Mouse (Mus musculus): Measurements from ENCODE around the gene 9430097D07Rik.

The 9430097D07Rik gene

GRCm38 (mm10) chr2:32566536-32567063 is 8.9 kb downstream of the 9430097D07Rik start:
- peak; percentile 86 for DNase-seq (ENCODE audit: low read depth, low spot score)

GRCm38 (mm10) chr2:32559570-32559969 is 15.9 kb downstream of the 9430097D07Rik start:
- no peak for DNase-seq (ENCODE audit: low read depth, low spot score)

GRCm38 (mm10) chr2:32556019-32556418 is 19.5 kb downstream of the 9430097D07Rik start:
- DNase-seq (ENCODE audit: low read depth, low spot score), result peak; percentile 41

- DNase-seq (ENCODE audit: low read depth, low spot score), result no peak
Observed at GRCm38 (mm10) chr2:32555484-32555883, 20.0 kb downstream of the 9430097D07Rik start.

DNA sequence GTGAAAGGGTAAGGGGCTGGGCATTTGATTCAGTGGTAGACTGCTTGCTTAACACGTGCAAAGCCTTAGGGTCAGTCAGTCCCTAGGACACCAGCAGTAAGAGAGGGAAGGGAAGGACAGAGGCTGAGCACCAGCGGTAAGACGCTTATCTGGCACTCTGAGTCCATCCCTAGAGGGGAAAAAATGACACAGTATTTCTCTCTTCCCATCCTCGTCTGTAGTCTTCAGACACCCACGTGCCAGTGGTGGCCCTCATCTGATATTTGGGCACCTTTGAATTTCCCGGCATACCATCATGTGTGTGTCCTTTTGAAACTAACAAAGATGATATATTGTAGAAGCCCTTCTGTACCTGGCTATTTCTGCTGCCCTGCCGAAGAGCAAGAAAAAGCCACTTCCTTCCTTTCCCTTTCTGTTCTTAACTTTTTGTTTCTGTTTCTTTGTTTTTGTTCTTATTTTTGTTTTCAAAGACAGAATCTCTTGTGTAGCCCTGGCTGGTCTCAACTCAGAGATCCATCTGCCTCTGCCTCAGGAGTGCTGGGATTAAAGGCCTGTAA is 21.8 kb downstream of the 9430097D07Rik start:
- DNase-seq (ENCODE audit: low read depth, low spot score), result peak; percentile 68

DNA sequence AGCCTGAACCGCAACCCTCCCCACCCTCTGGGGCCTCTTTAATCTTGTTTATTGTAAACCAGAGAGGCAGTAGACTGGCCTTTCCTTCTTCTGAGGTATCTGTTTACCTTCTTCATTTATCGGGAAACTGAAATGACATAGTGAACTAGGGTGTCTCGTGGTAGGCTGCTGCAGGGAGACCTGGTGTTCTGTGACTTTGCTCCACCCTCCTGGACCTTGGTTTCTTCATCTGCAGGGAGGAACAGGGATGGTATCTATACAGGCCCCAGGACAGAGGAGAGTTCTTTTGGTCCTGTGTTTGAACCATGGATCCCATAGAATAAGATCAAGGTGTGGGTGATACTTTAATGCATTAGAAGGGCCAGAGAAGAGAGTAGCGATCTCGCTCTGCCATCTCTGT is 24.2 kb downstream of the 9430097D07Rik start:
- DNase-seq (ENCODE audit: low read depth, low spot score), result no peak

DNA sequence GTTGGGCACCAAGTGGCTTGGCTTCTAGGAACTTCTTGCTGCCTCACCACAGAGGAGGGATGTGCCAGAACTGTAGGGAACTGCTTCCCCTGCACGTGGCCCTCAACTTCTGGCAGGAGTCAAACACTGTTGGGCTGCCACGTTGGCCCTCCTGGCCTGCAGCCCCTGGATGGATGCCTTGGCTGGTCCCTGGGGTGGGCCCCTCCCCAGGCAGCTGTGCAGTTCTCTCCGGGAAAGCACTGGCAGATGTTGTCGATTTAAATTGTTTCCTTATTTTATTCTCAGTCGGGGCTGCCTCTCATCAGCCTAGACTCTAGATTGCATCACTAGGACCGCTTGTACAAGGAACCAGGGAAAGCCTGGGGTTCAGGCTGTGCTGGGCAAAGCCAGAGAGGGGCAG is 25.7 kb downstream of the 9430097D07Rik start:
- DNase-seq (ENCODE audit: low read depth, low spot score), result no peak

DNA sequence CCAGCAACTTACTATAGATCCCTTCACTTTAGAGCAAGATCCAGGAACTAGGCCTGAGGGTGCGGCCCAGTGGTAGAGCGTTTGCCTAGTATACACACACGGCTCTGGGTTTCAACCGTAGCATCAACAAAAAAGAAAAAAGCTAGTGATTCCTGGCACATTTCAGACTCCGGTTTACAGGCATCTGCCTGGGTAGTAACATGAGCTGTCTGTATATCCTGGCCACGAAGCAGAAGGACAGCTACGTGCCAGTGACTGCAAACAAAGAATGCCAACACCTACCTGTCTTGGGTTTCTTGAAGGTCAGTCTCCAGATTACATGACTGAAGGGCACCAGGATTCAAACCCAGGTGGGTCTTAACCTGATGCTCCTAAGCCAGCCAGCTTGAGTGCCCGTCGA is 26.3 kb downstream of the 9430097D07Rik start:
- no peak for DNase-seq (ENCODE audit: low read depth, low spot score)

- DNase-seq (ENCODE audit: low read depth, low spot score), result peak; percentile 37
Observed at GRCm38 (mm10) chr2:32547964-32548739, 27.3 kb downstream of the 9430097D07Rik start.

DNA sequence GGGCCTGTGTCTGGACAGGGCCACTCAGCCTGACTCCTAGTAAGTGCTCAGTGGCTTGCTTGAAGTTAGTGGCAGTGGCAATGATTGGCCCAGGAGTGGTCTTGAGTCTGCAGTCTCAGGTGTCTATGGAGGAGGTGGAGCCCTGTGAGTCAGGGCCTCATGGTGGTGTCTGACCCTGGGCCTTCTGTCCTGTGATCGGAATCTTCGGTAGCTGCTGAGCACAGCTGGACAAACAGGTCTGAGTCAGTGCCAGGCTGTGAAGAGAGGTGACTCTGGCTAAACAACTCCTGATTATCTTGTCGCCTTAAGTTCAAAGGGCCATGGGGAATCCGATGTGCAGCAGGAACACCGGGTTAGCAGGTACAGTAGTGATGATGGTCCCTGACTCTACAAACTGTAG is 28.1 kb downstream of the 9430097D07Rik start:
- DNase-seq (ENCODE audit: low read depth, low spot score), result no peak

- no peak for DNase-seq (ENCODE audit: low read depth, low spot score)
Observed at GRCm38 (mm10) chr2:32546951-32547350, 28.5 kb downstream of the 9430097D07Rik start.

DNA sequence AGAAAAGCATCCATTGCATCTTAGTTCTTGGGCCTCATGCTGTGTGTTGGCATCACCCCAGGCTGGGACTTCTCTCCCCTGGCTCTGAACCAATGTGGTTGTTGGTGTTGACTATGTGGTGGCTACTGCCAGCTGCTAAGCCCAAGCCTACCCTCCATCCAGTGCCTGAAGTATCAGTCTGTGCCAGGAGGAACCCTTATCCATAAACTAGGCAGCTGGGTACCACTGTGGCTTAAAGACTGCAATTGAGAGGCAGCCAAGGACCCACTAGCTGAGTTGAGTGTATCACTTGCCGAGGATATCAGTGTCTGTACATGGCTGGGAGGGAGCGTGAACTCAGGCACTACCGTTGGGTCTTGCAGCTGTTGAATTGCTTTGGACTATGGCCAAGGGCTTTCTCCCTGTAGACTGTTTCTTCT is 32.4 kb downstream of the 9430097D07Rik start:
- no peak for DNase-seq (ENCODE audit: low read depth, low spot score)

DNA sequence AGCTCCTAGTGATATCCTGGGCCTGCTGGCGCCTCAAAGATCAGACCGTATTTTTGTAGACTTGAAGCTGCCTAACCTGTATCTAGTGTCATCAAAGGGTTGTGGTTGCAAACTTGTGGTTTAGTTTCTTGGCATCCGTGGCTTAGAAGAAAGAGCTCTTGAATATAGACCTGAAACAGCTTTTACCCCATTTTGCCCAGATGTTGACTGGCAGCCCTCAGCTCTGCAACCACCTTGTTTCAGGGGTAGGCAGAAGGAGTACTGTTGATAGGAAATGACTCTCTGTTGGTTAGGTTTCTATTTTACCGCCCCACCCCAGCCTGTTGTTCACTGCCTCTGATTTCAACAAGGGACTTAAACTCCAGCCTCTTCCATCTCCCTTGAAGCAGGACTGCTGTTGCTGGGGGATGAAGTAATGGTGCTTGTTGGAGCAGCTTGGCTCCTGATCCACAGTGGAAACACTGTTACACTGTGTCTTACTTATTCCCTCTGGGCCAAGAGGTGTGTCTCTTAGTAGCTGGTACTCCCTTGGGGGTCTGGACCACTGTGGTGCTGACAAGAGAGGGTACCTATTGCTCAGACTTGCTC is 33.4 kb downstream of the 9430097D07Rik start:
- peak; percentile 87 for DNase-seq (ENCODE audit: low read depth, low spot score)

DNA sequence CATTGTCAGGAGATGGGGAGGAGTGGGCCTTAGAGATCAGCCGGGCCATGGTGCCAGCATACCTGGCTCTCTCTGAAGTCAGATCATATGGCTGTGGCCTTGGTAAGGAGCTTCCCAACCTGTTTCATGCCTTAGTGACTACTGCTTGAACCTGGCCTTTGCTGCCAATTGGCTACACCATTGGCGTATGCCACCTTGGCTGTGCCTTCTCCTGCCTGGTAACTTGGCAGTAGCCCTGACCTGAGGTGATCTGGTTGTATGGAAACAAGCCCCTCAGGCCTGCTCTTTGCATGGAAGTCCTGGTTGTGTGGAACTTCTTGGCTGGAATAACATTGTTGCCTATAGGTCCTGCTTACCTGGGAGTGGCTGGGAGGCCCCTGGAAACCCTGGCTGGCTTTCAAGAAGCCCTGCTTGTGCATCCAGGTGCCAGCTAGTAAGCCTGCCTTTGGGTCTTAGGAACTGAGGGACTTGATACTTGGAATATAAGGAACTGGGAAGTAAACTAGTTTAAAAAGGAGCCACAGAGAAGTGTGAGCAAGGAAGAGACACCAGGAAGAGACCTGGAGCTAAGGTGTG is 34.1 kb downstream of the 9430097D07Rik start:
- peak; percentile 29 for DNase-seq (ENCODE audit: low read depth, low spot score)

DNA sequence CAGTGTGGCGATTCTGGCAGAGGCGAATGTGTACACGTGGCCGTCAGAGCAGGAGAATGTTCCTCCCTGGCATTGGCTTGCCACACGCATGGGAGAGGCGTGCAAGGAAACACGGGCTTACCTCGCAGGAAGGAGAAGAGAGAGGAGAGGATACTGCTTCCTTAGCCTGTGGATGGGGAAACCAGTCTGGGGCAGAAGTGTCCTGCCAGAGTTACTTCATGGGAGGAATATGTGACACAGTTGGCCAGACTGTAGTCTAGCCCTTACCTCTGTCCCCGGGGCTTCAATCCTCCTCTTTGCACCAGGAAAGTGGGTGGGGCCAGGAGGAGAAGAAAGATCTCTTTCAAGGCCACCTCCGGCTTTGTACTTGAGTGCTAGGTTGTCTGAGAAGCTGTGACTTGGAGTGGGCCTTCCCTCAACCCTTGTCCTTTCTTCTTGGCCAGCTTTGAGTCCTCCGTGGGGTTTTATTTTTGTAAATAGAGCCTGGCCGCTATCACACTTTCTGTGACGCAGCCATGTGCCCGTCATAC is 36.0 kb downstream of the 9430097D07Rik start:
- peak; percentile 31 for DNase-seq (ENCODE audit: low read depth, low spot score)

GRCm38 (mm10) chr2:32538461-32538860 is 37.0 kb downstream of the 9430097D07Rik start:
- peak; percentile 59 for DNase-seq (ENCODE audit: low read depth, low spot score)

GRCm38 (mm10) chr2:32537941-32538340 is 37.5 kb downstream of the 9430097D07Rik start:
- peak; percentile 26 for DNase-seq (ENCODE audit: low read depth, low spot score)

DNA sequence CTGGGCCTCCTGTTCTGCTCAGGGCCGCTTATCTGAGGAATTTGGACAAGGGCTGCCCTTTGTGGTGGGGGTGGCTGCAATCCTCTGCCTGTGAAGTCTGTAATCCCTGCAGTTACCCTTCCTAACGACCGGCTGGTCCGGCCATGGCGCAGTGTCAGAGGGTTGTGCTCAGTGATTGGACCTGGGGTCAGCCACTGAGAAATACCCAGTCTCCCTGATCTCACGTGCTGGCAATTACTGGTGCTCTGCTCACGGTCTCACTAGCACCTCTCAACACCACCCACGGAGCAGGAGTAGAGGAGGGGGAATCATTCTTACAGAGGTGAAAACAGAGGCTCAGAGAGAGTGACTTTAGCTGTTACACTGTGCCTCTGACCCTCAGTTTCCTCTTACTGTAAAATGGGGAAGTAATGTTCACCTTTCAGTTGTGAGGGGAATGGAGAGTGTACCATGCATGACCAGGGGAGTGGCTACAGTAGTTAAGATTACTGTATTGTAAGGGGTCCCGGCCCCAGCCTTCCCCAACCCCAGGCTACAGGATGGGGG is 38.1 kb downstream of the 9430097D07Rik start:
- peak; percentile 39 for DNase-seq (ENCODE audit: low read depth, low spot score)

DNA sequence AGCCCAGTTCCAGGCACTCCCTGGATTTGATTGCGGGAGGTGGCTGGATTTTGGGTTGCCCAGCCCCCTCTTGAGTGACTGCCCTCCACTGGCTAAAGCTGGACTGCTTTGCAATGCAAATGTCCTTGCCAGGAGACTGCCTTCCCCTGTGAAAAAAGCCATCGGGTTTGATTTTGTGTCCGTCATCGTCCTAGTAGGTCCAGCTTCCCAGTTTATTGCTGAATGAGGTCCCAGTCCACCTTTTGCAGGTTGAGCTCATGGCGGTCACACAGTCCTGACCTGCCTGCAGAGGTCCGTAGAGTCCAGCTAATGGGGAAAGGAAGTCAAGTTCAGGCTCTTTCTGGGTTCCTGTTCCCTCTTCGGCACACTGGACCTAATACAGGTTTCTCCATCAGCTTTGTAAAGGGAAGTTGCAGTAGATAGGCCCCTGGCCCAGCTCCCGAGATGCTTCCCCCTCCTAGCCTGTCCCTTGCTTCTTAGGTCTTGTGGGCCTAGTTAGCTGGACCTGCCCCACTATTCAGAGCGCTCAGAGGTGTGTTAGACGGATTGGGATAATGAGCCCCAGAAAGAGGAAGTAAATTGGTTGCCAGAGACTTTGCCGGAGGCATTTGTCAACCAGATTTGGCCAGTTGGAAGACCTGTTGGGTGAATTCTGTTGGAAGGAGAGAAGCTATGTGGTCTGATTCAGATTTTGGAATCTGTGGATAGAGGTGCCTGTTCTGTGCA is 38.7 kb downstream of the 9430097D07Rik start:
- DNase-seq (ENCODE audit: low read depth, low spot score), result peak; percentile 23

DNA sequence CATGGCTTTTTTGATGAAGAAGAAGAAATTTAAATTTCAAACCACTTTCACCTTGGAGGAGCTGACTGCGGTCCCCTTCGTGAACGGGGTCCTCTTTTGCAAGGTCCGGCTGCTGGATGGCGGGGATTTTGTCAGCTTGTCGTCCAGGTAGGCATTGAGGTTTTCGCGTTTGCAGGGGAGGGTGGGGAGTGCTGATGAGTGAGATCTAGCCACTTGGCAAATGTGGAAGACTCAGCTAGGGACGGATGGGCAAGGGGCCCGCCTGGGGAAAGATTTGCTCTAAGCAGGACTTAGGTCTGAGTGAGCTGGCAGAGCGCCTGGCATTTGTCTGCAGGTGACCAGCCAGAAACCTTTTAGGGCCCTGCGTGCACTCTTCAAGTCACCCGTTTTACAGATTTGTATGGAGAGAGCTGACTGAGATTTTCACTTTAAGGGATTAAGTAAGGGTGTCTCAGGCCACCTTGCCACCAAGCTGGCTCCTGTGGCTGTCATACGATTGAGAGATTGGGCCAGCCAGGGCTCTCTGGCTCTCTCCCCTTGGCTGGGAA is 39.3 kb downstream of the 9430097D07Rik start:
- DNase-seq (ENCODE audit: low read depth, low spot score), result peak; percentile 35
